Comparison of ENCODE assay signal across 14 mouse cellular contexts in the genomic region with DNA sequence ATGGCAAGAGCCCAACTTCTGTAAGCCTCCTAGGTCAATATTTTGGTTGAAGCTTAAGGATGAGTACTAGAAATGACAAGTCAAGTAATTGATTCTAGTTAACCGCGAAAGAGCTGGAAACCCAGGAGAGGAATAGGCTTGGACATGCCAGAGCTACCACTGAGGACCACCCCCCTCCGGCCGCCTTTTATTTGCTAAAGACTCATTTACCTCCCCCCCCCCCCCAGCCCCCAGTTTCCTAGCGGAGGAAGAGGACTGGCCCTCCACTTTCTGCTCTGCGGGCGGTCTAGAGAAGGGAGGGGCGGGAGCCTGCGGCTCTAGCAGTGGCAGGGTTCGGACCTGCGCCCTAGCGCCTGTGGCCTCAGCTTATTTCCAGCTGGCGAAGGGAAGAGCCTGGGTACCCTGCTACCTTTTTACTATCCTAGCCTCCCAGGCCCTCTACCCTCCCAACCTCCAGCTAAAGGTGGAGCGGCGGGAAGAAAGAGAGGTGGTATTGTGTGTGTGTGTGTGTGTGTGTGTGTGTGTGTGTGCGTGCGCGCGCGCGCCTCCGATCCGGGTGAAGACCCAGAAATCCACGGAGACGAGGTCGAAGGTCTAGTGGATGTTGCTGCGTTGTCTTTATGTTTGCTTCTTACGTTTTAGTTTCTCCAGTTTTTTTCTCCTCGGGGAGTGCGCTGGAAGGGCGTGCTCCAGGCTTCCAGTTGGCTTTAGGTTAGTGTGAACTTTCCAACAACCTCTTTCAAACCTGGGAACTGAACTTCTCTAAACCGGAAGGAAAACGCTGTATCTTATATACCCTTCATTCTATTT. TPM values are rescaled to one million over a fixed set of nuclear protein-coding genes. Genes with fewer than 3 reads are reported as not detected.
DNase-seq lines count a peak whose midpoint lies in the region; ATAC-seq and TF ChIP-seq lines count a peak whose summit lies in the region.
"Had no signal": no experiment of that assay in that cellular context is flagged by ENCODE, and none has a peak within 500 bp of the region (broad histone marks: within the 10 kb centered on the region; RNA-seq: fewer than 3 reads in every experiment).

No protein-coding gene starts in this region.

- H3K36me3 ChIP-seq in heart, embryonic 12.5 days: no peaks in the 10 kb centered on the region
- H3K36me3 ChIP-seq in heart, adult 2 months (ENCODE audit: control insufficient read depth, insufficient read depth, low read length): no peaks in the 10 kb centered on the region
- no peaks in the 10 kb centered on the region for H3K36me3 ChIP-seq in hindbrain, embryonic 15.5 days

- peak overlapping the region; percentile 11; the same call in 1 of the 2 replicates for H3K4me3 ChIP-seq in heart, embryonic 12.5 days
- H3K4me3 ChIP-seq in heart, adult 2 months: no peak overlapping the region
- H3K4me3 ChIP-seq in hindbrain, embryonic 15.5 days: 0 out of 2 replicates have a peak overlapping the region, but pooled peaks have one; percentile 6

- no peak overlapping the region for H3K9ac ChIP-seq in heart, embryonic 12.5 days
- H3K9ac ChIP-seq in heart, adult 2 months (ENCODE audit: low read depth, low read length): no peak overlapping the region
- no peak overlapping the region for H3K9ac ChIP-seq in hindbrain, embryonic 15.5 days

- WGBS in heart, embryonic 12.5 days: under 1% methylated on average over 33 of the region's 33 CpGs
- WGBS in heart, adult 2 months: 4% methylated on average over 33 of the region's 33 CpGs
- WGBS in hindbrain, embryonic 15.5 days: under 1% methylated on average over 32 of the region's 33 CpGs

- intact Hi-C loops in heart, adult 2 months (cut with DNase I): loop anchor here (10.0 kb wide), 1 partner anchor 352 kb away; no protein-coding TSS in a partner anchor

- ATAC-seq in heart, embryonic 12.5 days (ENCODE audit: insufficient number of reproducible peaks, low FRiP score): no peak
- ATAC-seq in hindbrain, embryonic 15.5 days (ENCODE audit: low FRiP score, low read depth): 0 out of 2 replicates have a peak, but pooled peaks have one; percentile 19
- ATAC-seq in activated CD4-positive, CD25-positive, alpha-beta regulatory T cell, adult 4 months: no peak

- no peaks in the 10 kb centered on the region for H3K9me3 ChIP-seq in heart, embryonic 12.5 days (replicated peaks)
- no peaks in the 10 kb centered on the region for H3K9me3 ChIP-seq in hindbrain, embryonic 15.5 days

- peaks cover 24% of the 10 kb centered on the region for H3K4me1 ChIP-seq in heart, embryonic 12.5 days (replicated peaks)
- no peaks in the 10 kb centered on the region for H3K4me1 ChIP-seq in heart, adult 2 months (ENCODE audit: control insufficient read depth, insufficient read depth, low read length)
- H3K4me1 ChIP-seq in hindbrain, embryonic 15.5 days (replicated peaks): peaks cover 6% of the 10 kb centered on the region

- H3K27me3 ChIP-seq in heart, embryonic 12.5 days (replicated peaks): peaks cover 88% of the 10 kb centered on the region
- H3K27me3 ChIP-seq in heart, adult 2 months (ENCODE audit: control insufficient read depth, insufficient read depth, low read length): peaks cover 36% of the 10 kb centered on the region
- peaks cover 78% of the 10 kb centered on the region for H3K27me3 ChIP-seq in hindbrain, embryonic 15.5 days

- no peak overlapping the region for H3K27ac ChIP-seq in heart, embryonic 12.5 days (ENCODE audit: poor library complexity, severe bottlenecking)
- H3K27ac ChIP-seq in heart, adult 2 months: no peak overlapping the region
- H3K27ac ChIP-seq in hindbrain, embryonic 15.5 days (replicated peaks): no peak overlapping the region; the same call in 1 of the 2 replicates

- TF ChIP-seq POLR2A in heart, adult 2 months (IDR thresholded peaks at IDR 0.05; ENCODE audit: insufficient read depth, low read depth, low read length): no peak

- H3K4me2 ChIP-seq in heart, embryonic 12.5 days: no peak overlapping the region
- peak overlapping the region; percentile 36 for H3K4me2 ChIP-seq in hindbrain, embryonic 15.5 days

- no peaks in the 10 kb centered on the region for H3K79me2 ChIP-seq in heart, adult 2 months (replicated peaks; ENCODE audit: control insufficient read depth, insufficient read depth, low read length)

- TF ChIP-seq CTCF in heart, adult 2 months (IDR thresholded peaks at IDR 0.05): no peak

- no peak for DNase-seq in heart, adult 2 months
- DNase-seq in embryo, embryonic 10 days (ENCODE audit: low spot score): peak; percentile 44
- peak; percentile 53 for DNase-seq in neural tube, embryonic 10.5 days (ENCODE audit: extremely low spot score, low spot score)
- DNase-seq in thymus, adult 18-20 months: no peak
- DNase-seq in frontal cortex, postnatal 10 days (ENCODE audit: low spot score in 2 of 2): no peak
- DNase-seq: adrenal gland, postnatal 10 days; kidney, adult 8-10 months had no signal

- no peak for TF ChIP-seq EP300 in heart, adult 2 months (IDR thresholded peaks at IDR 0.05; ENCODE audit: insufficient read depth, low read depth, low read length)

RNA-seq across cellular contexts. Expression of gene Nkx2-2, which starts 6.8 kb away (rescaled TPM):
- not detected in 2 replicates for polyA plus RNA-seq in heart, embryonic 12.5 days (2016; fragmentation: Nextera tagmentation; extraction: Ambion mirVana)
- not detected for total RNA-seq in heart, adult 2 months (2021)
- not detected in 2 replicates for polyA plus RNA-seq in heart, adult 2 months (2012; rRNA removed)
- 2.5 TPM in 2 replicates for polyA plus RNA-seq in hindbrain, embryonic 15.5 days (2015; fragmentation: Nextera tagmentation; extraction: Ambion mirVana)
- polyA plus RNA-seq in activated CD4-positive, CD25-positive, alpha-beta regulatory T cell, adult 4 months (2017; shearing (Covaris generic)): not detected
- total RNA-seq: adrenal gland, postnatal 10 days; CH12.LX; gastrocnemius, adult 8-10 months; megakaryocyte progenitor cell, adult 5-6 weeks had no signal
- polyA plus RNA-seq: testis, adult 2 months had no signal

Comparison
In these comparisons a context has a peak if more than half of its experiments do, and no peak if none do; other contexts are left out.
1. DNase-seq: peak in embryo, embryonic 10 days (single experiment) and neural tube, embryonic 10.5 days (single experiment); none in heart, adult 2 months (0 of 2), thymus, adult 18-20 months (0 of 2) and frontal cortex, postnatal 10 days (0 of 2).